Mouse (Mus musculus) liver, embryonic 14.5 days (tissue): ENCODE measurements around the gene Sprn.

Source experiments
- CTCF ChIP-seq: IDR thresholded peaks from 2 replicates; pipeline ENCODE4 v1.5.1; 2016; ENCODE audit warnings: antibody characterized with exemption, low read depth, control low read depth
- EP300 ChIP-seq: IDR thresholded peaks from 2 replicates; pipeline ENCODE4 v1.6.1; 2016; ENCODE audit warnings: antibody characterized with exemption, low read depth

DNA sequence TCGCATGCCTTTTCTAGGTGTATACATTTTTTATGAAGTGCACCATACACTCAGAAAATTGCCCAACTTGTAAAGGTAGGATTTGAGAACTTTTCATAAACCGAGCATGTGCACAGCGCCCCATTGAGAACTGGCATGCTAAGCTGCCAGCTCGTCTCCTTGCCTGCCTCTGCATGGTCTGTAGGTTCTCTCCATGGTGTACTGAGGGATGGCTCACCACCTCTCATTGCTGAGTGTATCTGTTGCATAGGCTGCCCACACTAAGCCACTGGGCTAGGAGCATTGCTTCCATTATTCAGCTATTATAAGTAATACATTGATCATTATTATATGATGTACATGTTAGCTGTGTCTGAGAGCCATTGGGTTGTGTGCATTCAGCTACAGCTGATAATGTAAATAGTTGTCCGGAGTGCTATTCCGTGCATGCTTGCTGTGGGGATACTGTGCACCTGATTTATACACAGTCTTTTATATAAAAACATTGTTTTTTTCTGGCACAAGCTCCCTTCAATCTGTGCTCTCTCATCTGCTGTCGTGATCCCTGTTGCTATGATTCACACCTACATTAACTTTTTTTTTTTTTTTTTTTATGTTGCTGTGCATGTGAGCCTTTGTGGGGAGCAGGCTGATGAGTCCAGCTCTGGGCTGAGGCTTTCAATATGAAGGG lies 33.2 kb upstream of the Sprn start:
- TF ChIP-seq CTCF: no peak
- no peak for TF ChIP-seq EP300
